Mouse (Mus musculus): Measurements from ENCODE around the gene Uts2. TPM values are rescaled to one million over a fixed set of nuclear protein-coding genes. Genes with fewer than 3 reads are reported as not detected.

The Uts2 gene
- polyA plus RNA-seq, 1 experiment from 2014 or later = not detected

Other genes starting within 250 kb of the Uts2 start
- 27.4 and 28.8 TPM in 2 replicates for gene Errfi1, start 143.2 kb upstream of the Uts2 start, polyA plus RNA-seq (2014; fragmentation: Nextera tagmentation; extraction: Ambion mirVana)
- gene Park7, start 82.7 kb upstream of the Uts2 start, polyA plus RNA-seq (2014; fragmentation: Nextera tagmentation; extraction: Ambion mirVana) = 482 and 487 TPM in 2 replicates
- 1.3 and 1.4 TPM in 2 replicates for gene Tnfrsf9, start 82.5 kb upstream of the Uts2 start, polyA plus RNA-seq (2014; fragmentation: Nextera tagmentation; extraction: Ambion mirVana)
- 6.0 and 7.0 TPM in 2 replicates for gene Per3, start 47.6 kb downstream of the Uts2 start, polyA plus RNA-seq (2014; fragmentation: Nextera tagmentation; extraction: Ambion mirVana)
- gene Vamp3, start 60.9 kb downstream of the Uts2 start, polyA plus RNA-seq (2014; fragmentation: Nextera tagmentation; extraction: Ambion mirVana) = 71.5 and 90.5 TPM in 2 replicates
- gene Gm13090, start 92.5 kb downstream of the Uts2 start, polyA plus RNA-seq (2014; fragmentation: Nextera tagmentation; extraction: Ambion mirVana) = not detected in 2 replicates

Measured in intestine, embryonic 14.5 days (tissue).